Mouse (Mus musculus) spleen, adult 2 months (tissue): Measurements from ENCODE around the gene Cep85l.

ENCODE experiments used
- CTCF ChIP-seq: fragments of 200-500 bp; IDR thresholded peaks from 2 replicates; pipeline ENCODE4 v1.5.1; 2011; ENCODE audit warnings: mild to moderate bottlenecking, inconsistent platforms; ENCODE audit not compliant: insufficient read depth, insufficient read length, insufficient replicate concordance; ENCODE audit errors: extremely low read depth
- POLR2A ChIP-seq: fragments of 200-500 bp; IDR thresholded peaks from 2 replicates; pipeline ENCODE4 v1.6.1; 2011; ENCODE audit warnings: low read depth, low read length, inconsistent platforms

GRCm38 (mm10) chr10:53234683-53235082 lies 145.1 kb downstream of the Cep85l start:
- TF ChIP-seq CTCF (no peak), POLR2A (no peak)
